Mouse (Mus musculus) liver, adult 2 months (tissue): ENCODE measurements around the gene Cbx4.

Source experiments
- CTCF ChIP-seq: fragments of 200-500 bp; IDR thresholded peaks from 2 replicates; pipeline ENCODE4 v1.5.1; 2011; ENCODE audit warnings: low read depth, low read length, control low read depth
- POLR2A ChIP-seq: fragments of 200-500 bp; IDR thresholded peaks from 2 replicates; pipeline ENCODE4 v1.6.1; 2011; ENCODE audit warnings: low read length, control low read depth; ENCODE audit not compliant: insufficient read depth; ENCODE audit errors: extremely low read depth

- TF ChIP-seq CTCF (no peak; the same call in 1 of the 2 replicates), POLR2A (no peak)
Observed at GRCm38 (mm10) chr11:119053257-119053670, 32.8 kb downstream of the Cbx4 start.
